Mouse (Mus musculus) lung, adult 18-20 months (tissue): Measurements from ENCODE around the gene Lims1.

Experiments
- DNase-seq, 2 experiments: peaks; one replicate each; pipeline ENCODE4 v3.0.0; 2022; ENCODE audit warnings: mixed read lengths in 2 of 2

Lims1 gene

GRCm38 (mm10) chr10:58350600-58350999 is 27.3 kb downstream of the Lims1 start:
- no peak for DNase-seq

GRCm38 (mm10) chr10:58351670-58352069 is 28.4 kb downstream of the Lims1 start:
- no peak for DNase-seq

GRCm38 (mm10) chr10:58352364-58352763 is 29.1 kb downstream of the Lims1 start:
- DNase-seq: no peak

- DNase-seq: no peak
Observed at GRCm38 (mm10) chr10:58354561-58354960, 31.3 kb downstream of the Lims1 start.

- DNase-seq: no peak
Observed at GRCm38 (mm10) chr10:58356460-58356859, 33.2 kb downstream of the Lims1 start.

GRCm38 (mm10) chr10:58359123-58359522 is 35.9 kb downstream of the Lims1 start:
- DNase-seq: peak in 1 of 2 experiments; percentile 42

GRCm38 (mm10) chr10:58359952-58360351 is 36.7 kb downstream of the Lims1 start:
- DNase-seq: no peak

GRCm38 (mm10) chr10:58362745-58363144 is 39.5 kb downstream of the Lims1 start:
- DNase-seq: peak in 1 of 2 experiments; percentile 27

- peak in 1 of 2 experiments; percentile 42 for DNase-seq
Observed at GRCm38 (mm10) chr10:58364770-58365515, 41.7 kb downstream of the Lims1 start.

- DNase-seq: no peak
Observed at GRCm38 (mm10) chr10:58368791-58369706, 45.8 kb downstream of the Lims1 start.

- no peak for DNase-seq
Observed at GRCm38 (mm10) chr10:58369707-58370093, 46.4 kb downstream of the Lims1 start.

GRCm38 (mm10) chr10:58370143-58370542 is 46.9 kb downstream of the Lims1 start:
- peak in 1 of 2 experiments; percentile 24 for DNase-seq

GRCm38 (mm10) chr10:58370559-58370958 is 47.3 kb downstream of the Lims1 start:
- no peak for DNase-seq

GRCm38 (mm10) chr10:58371279-58371842 is 48.1 kb downstream of the Lims1 start:
- DNase-seq: peak; percentile 45 to 51

GRCm38 (mm10) chr10:58372430-58373030 is 49.3 kb downstream of the Lims1 start:
- no peak for DNase-seq

- DNase-seq: no peak
Observed at GRCm38 (mm10) chr10:58373829-58374228, 50.6 kb downstream of the Lims1 start.

- peak; percentile 41 to 56 for DNase-seq
Observed at GRCm38 (mm10) chr10:58377592-58378197, 54.4 kb downstream of the Lims1 start.

- DNase-seq: no peak
Observed at GRCm38 (mm10) chr10:58378380-58378779, 55.1 kb downstream of the Lims1 start.

- no peak for DNase-seq
Observed at GRCm38 (mm10) chr10:58379699-58380098, 56.4 kb downstream of the Lims1 start.

GRCm38 (mm10) chr10:58381904-58382303 is 58.6 kb downstream of the Lims1 start:
- no peak for DNase-seq

- no peak for DNase-seq
Observed at GRCm38 (mm10) chr10:58382621-58383101, 59.4 kb downstream of the Lims1 start.

- DNase-seq: no peak
Observed at GRCm38 (mm10) chr10:58383282-58383681, 60.0 kb downstream of the Lims1 start.
